Mouse (Mus musculus): ENCODE data around the gene Tm4sf4. TPM values are rescaled to one million over a fixed set of nuclear protein-coding genes. Genes with fewer than 3 reads are reported as not detected.

Tm4sf4 gene
- total RNA-seq, 1 experiment from 2014 or later = not detected

DNA sequence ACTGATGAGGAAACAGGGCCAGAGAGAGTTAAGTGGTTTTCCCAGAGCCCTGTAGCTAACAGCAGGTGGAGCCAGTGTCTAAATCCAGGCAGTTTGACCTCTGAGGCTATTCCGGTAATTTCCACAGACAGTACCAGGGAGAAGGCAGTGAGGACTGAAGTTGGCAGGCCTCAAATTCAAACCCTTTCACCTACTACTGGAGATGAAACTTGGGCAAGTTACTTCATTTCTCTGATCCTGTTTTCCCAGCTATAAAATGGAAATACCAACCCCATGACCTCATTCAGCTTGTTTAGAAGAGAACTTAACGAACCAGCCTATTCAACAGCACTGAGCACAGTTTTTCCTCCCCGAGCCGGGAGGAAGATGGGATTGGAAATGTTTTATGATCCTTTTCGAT lies 45.2 kb downstream of the Tm4sf4 start:
- ATAC-seq (ENCODE audit: extremely low read depth, insufficient number of reproducible peaks, low FRiP score, poor library complexity, severe bottlenecking) = no peak

DNA sequence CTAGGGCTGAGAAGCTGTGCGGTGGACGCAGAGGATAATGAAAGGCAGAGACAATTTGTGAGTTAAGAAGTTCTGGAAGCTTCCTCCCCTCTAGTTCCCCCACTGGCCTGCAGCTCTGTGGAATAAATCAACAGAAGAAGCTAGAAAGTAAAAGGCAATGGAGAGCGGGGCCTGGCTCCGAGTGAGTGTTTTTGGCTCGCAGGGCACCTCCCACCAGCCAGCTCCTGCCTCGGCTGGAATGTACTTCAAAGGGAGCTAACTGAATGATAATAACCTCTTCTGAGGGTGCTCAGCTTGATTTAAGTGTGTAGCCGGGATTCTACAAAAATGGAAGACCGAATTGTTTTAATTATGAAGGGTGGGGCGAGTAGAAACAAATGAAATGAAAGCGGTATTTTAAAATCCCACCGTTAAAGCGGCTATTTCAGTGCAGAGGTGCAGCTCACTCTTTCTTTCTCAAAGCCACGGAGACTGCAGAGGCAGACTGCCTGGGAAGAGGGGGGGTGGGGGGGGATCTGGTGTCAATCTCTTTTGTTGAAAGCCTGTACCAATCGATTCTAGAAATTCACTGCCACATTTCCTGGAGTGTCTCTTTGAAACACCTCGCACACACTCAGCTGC lies 46.0 kb downstream of the Tm4sf4 start:
- no peak for ATAC-seq (ENCODE audit: extremely low read depth, insufficient number of reproducible peaks, low FRiP score, poor library complexity, severe bottlenecking)

DNA sequence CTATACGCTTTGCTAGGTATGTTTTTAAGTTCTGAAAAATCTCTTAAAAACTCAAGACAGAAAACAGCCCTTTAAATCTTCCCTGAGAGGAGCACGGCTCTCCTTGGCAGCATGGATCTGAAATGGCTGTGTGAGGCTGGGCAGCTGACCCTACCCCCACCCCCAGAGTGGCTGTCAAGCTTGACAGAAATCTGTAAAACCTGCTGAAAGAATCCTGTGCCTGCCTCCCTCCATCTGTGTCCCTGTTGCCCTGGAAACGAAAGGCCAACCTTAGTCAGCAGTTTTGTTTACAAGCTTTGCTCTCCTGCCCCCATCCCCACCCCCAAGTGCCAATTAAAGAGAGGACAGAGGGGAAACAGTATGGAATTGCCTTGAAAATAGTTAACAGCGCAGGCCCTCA lies 47.3 kb downstream of the Tm4sf4 start:
- ATAC-seq (ENCODE audit: extremely low read depth, insufficient number of reproducible peaks, low FRiP score, poor library complexity, severe bottlenecking) = no peak

GRCm38 (mm10) chr3:57474421-57474820 lies 49.3 kb downstream of the Tm4sf4 start:
- no peak for ATAC-seq (ENCODE audit: extremely low read depth, insufficient number of reproducible peaks, low FRiP score, poor library complexity, severe bottlenecking)

- no peak for ATAC-seq (ENCODE audit: extremely low read depth, insufficient number of reproducible peaks, low FRiP score, poor library complexity, severe bottlenecking)
Observed at GRCm38 (mm10) chr3:57480640-57481039, 55.5 kb downstream of the Tm4sf4 start.

- ATAC-seq (ENCODE audit: extremely low read depth, insufficient number of reproducible peaks, low FRiP score, poor library complexity, severe bottlenecking) = no peak
Observed at GRCm38 (mm10) chr3:57481981-57482380, 56.9 kb downstream of the Tm4sf4 start.

- ATAC-seq (ENCODE audit: extremely low read depth, insufficient number of reproducible peaks, low FRiP score, poor library complexity, severe bottlenecking) = no peak
Observed at GRCm38 (mm10) chr3:57486068-57486467, 61.0 kb downstream of the Tm4sf4 start.

- ATAC-seq (ENCODE audit: extremely low read depth, insufficient number of reproducible peaks, low FRiP score, poor library complexity, severe bottlenecking) = no peak
Observed at GRCm38 (mm10) chr3:57487455-57488153, 62.5 kb downstream of the Tm4sf4 start.

Other genes with a start within 250 kb of the Tm4sf4 start
- 0.61 TPM in 1 of 2 replicates, not detected in the other for gene Tm4sf1, start 123.3 kb upstream of the Tm4sf4 start, total RNA-seq (2017)
- gene Wwtr1, start 150.6 kb downstream of the Tm4sf4 start, total RNA-seq (2017) = 0.61 and 0.93 TPM in 2 replicates
- gene Commd2, start 226.4 kb downstream of the Tm4sf4 start, total RNA-seq (2017) = 23.8 and 24.2 TPM in 2 replicates